Mouse (Mus musculus): Measurements from ENCODE around the gene Trir.
A peak's percentile ranks its signal among the peaks of the same experiment; 100 is the strongest.

- peak; percentile 98 for TF ChIP-seq CTCF (IDR thresholded peaks at IDR 0.05; ENCODE audit: insufficient read depth, low read length)
- TF ChIP-seq POLR2A (IDR thresholded peaks at IDR 0.05; ENCODE audit: borderline replicate concordance, extremely low read depth, low read depth, low read length), result peak; percentile 85; the same call in 1 of the 2 replicates
Measured at GRCm38 (mm10) chr8:84990349-84990748, 36.3 kb upstream of the Trir start, which contains the start of gene Hook2.
